Comparison of ENCODE assay signal across 9 mouse cellular contexts in genomic region chr3:68576431-68576830, GRCm38 (mm10).
DNase-seq lines count a peak whose midpoint lies in the region; ATAC-seq lines count a peak whose summit lies in the region.
"Had no signal": no experiment of that assay in that cellular context is flagged by ENCODE, and none has a peak within 500 bp of the region (broad histone marks: within the 10 kb centered on the region; RNA-seq: fewer than 3 reads in every experiment).

No protein-coding gene starts in this region.

- no peak overlapping the region for H3K27ac ChIP-seq in embryonic facial prominence, embryonic 13.5 days
- peak overlapping the region; percentile 36 for H3K27ac ChIP-seq in hindbrain, embryonic 16.5 days (ENCODE audit: low read depth, low read length)
- H3K27ac ChIP-seq in limb, embryonic 12.5 days = peak overlapping the region; percentile 50; the same call in 1 of the 2 replicates
- H3K27ac ChIP-seq: liver, embryonic 14.5 days had no signal

- H3K4me3 ChIP-seq in embryonic facial prominence, embryonic 13.5 days = no peak overlapping the region
- H3K4me3 ChIP-seq in hindbrain, embryonic 16.5 days (ENCODE audit: low read length) = 0 out of 2 replicates have a peak overlapping the region, but pooled peaks have one; percentile 8
- H3K4me3 ChIP-seq in limb, embryonic 12.5 days (replicated peaks) = no peak overlapping the region

- no peaks in the 10 kb centered on the region for H3K36me3 ChIP-seq in embryonic facial prominence, embryonic 13.5 days
- H3K36me3 ChIP-seq in hindbrain, embryonic 16.5 days (ENCODE audit: control insufficient read depth, insufficient read depth, low read length) = no peaks in the 10 kb centered on the region
- no peaks in the 10 kb centered on the region for H3K36me3 ChIP-seq in limb, embryonic 12.5 days

- ATAC-seq in embryonic facial prominence, embryonic 13.5 days (ENCODE audit: insufficient number of reproducible peaks, insufficient read depth, low FRiP score, low TSS enrichment, low read depth) = no peak
- peak; percentile 12; the same call in 1 of the 2 replicates for ATAC-seq in hindbrain, embryonic 16.5 days
- ATAC-seq in limb, embryonic 12.5 days (ENCODE audit: insufficient number of reproducible peaks, insufficient read depth, low FRiP score, low TSS enrichment, low read depth) = no peak

- H3K4me1 ChIP-seq in embryonic facial prominence, embryonic 13.5 days = peaks cover 24% of the 10 kb centered on the region
- peaks cover 46% of the 10 kb centered on the region for H3K4me1 ChIP-seq in hindbrain, embryonic 16.5 days (ENCODE audit: control insufficient read depth, insufficient read depth, low read depth, low read length)
- peaks cover 39% of the 10 kb centered on the region for H3K4me1 ChIP-seq in limb, embryonic 12.5 days (replicated peaks)

- peak; percentile 66 for DNase-seq in ovary, adult 18-20 months (ENCODE audit: low spot score)
- no peak for DNase-seq in ovary, postnatal 10 days (ENCODE audit: low spot score)
- DNase-seq in right cerebral cortex, postnatal 4 days = peak; percentile 71
- no peak for DNase-seq in embryo, embryonic 9.5 days (ENCODE audit: extremely low spot score)
- no peak for DNase-seq in spleen, postnatal 4 days (ENCODE audit: low spot score in 2 of 2)

- H3K9me3 ChIP-seq in embryonic facial prominence, embryonic 13.5 days = no peaks in the 10 kb centered on the region
- H3K9me3 ChIP-seq in hindbrain, embryonic 16.5 days (ENCODE audit: control insufficient read depth, low read length) = no peaks in the 10 kb centered on the region
- no peaks in the 10 kb centered on the region for H3K9me3 ChIP-seq in limb, embryonic 12.5 days

- H3K9ac ChIP-seq in embryonic facial prominence, embryonic 13.5 days = no peak overlapping the region
- peak overlapping the region; percentile 41 for H3K9ac ChIP-seq in hindbrain, embryonic 16.5 days (ENCODE audit: low read depth, low read length)
- H3K9ac ChIP-seq in limb, embryonic 12.5 days (replicated peaks) = no peak overlapping the region
- H3K9ac ChIP-seq: liver, embryonic 14.5 days had no signal

- H3K27me3 ChIP-seq in embryonic facial prominence, embryonic 13.5 days = peaks cover 10% of the 10 kb centered on the region
- H3K27me3 ChIP-seq in hindbrain, embryonic 16.5 days (replicated peaks; ENCODE audit: control insufficient read depth, insufficient read depth, low read length) = no peaks in the 10 kb centered on the region
- 0 out of 2 replicates have a peak, but pooled peaks cover 5% of the 10 kb centered on the region for H3K27me3 ChIP-seq in limb, embryonic 12.5 days

- 19% methylated on average over 7 of the region's 7 CpGs for WGBS in embryonic facial prominence, embryonic 13.5 days
- WGBS in hindbrain, embryonic 16.5 days = 8% methylated on average over 7 of the region's 7 CpGs
- 4% methylated on average over 7 of the region's 7 CpGs for WGBS in limb, embryonic 12.5 days

- peak overlapping the region; percentile 20; the same call in 1 of the 2 replicates for H3K4me2 ChIP-seq in embryonic facial prominence, embryonic 13.5 days
- H3K4me2 ChIP-seq in hindbrain, embryonic 16.5 days (ENCODE audit: low read length) = peak overlapping the region; percentile 60
- peak overlapping the region; percentile 29 for H3K4me2 ChIP-seq in limb, embryonic 12.5 days

Comparison
In these comparisons a context has a peak if more than half of its experiments do, and no peak if none do; other contexts are left out.
1. DNase-seq: peak in ovary, adult 18-20 months (single experiment) and right cerebral cortex, postnatal 4 days (single experiment); none in ovary, postnatal 10 days (single experiment), embryo, embryonic 9.5 days (single experiment) and spleen, postnatal 4 days (0 of 2).
2. Peak in every context shown above with its lines, with median percentiles within 50 percentile points of each other: H3K4me2 ChIP-seq.